Mouse (Mus musculus) testis, adult 2 months (tissue): ENCODE data around the gene Crxos. TPM values are rescaled to one million over a fixed set of nuclear protein-coding genes. Genes with fewer than 3 reads are reported as not detected.
"Not testable (repeated sequence)": the region's sequence is repeated elsewhere in the genome, so short reads cannot be mapped to it uniquely, and the experiment has no call there.

Source experiments
- H3K27ac ChIP-seq: fragments of 200-500 bp; 2 replicates; pipeline ENCODE4 v1.5.1; 2012; ENCODE audit warnings: low read depth, low read length; ENCODE audit not compliant: control insufficient read depth, insufficient read depth
- H3K27me3 ChIP-seq: fragments of 200-500 bp; 2 replicates; pipeline ENCODE4 v1.6.1; 2012; ENCODE audit warnings: mild to moderate bottlenecking, low read length, moderate library complexity; ENCODE audit not compliant: control insufficient read depth, insufficient read depth
- H3K36me3 ChIP-seq: fragments of 200-500 bp; 2 replicates; pipeline ENCODE4 v1.6.1; 2012; ENCODE audit warnings: mild to moderate bottlenecking, low read length; ENCODE audit not compliant: control insufficient read depth, insufficient read depth
- H3K4me1 ChIP-seq: fragments of 200-500 bp; 2 replicates; pipeline ENCODE4 v1.6.1; 2012; ENCODE audit warnings: low read length; ENCODE audit not compliant: control insufficient read depth, insufficient read depth
- H3K4me3 ChIP-seq: fragments of 200-500 bp; 2 replicates; pipeline ENCODE4 v1.5.1; 2012; ENCODE audit warnings: low read depth, mild to moderate bottlenecking, low read length, moderate library complexity, mixed read lengths; ENCODE audit not compliant: control insufficient read depth
- CTCF ChIP-seq: fragments of 200-500 bp; IDR thresholded peaks from 2 replicates; pipeline ENCODE4 v1.5.1; 2012; ENCODE audit warnings: low read depth, mild to moderate bottlenecking, inconsistent platforms, low read length, moderate library complexity; ENCODE audit not compliant: control insufficient read depth, insufficient read depth, insufficient replicate concordance
- POLR2A ChIP-seq: fragments of 200-500 bp; IDR thresholded peaks from 2 replicates; pipeline ENCODE4 v1.6.1; 2012; ENCODE audit warnings: low read depth, mild to moderate bottlenecking, inconsistent platforms, low read length, moderate library complexity; ENCODE audit not compliant: control insufficient read depth
- polyA plus RNA-seq: library from polyadenylated mRNA; depleted of rRNA; stranded (reverse); fragments of >200 nt; gene quantifications from 2 replicates; pipeline ENCODE4 v1.2.3, GENCODE M21; 2012

Crxos gene
- polyA plus RNA-seq, 1 experiment = not detected

DNA sequence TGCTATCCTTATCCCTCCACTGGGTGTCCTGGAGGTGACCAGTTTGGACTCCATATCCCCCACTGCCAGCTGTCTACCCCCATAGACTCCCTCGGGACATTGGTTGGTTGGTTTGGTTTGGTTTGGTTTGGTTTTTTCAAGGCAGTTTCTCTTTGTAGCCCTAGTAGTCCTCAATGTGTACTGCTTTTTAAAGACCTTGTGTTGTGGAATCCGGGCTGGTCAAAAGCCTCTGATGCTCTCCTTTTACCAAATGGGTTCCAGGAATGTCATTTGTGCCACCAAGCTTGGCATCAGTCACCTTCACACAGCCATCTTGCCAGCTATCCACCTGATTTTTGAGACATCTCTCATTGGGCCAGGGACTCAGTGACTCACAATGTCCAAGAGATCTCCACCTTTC, 32.3 kb downstream of the Crxos start:
- Histone ChIP-seq H3K27me3 (no peaks in the 10 kb centered on the region), H3K4me3 (no peak overlapping the region), H3K4me1 (peaks cover 2% of the 10 kb centered on the region; the same call in 1 of the 2 replicates), H3K27ac (no peak overlapping the region), H3K36me3 (peaks cover 1% of the 10 kb centered on the region; the same call in 1 of the 2 replicates)
- TF ChIP-seq CTCF (no peak), POLR2A (no peak)

DNA sequence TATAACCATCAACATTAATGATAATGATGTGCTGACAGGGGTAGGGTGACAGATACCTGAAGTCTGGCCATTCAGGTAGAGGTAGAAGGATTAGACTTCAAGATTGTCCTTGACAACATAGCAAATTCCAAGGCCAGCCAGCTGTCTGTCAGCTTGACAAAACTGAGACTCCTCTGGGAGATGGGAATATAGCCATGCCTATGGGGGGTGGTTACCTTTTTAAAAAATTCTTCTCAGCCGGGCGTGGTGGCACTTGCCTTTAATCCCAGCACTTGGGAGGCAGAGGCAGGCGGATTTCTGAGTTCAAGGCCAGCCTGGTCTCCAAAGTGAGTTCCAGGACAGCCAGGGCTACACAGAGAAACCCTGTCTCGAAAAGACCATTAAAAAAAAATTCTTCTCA, 33.3 kb downstream of the Crxos start:
- not testable (repeated sequence) for H3K36me3 ChIP-seq, H3K27ac ChIP-seq, H3K4me3 ChIP-seq, H3K27me3 ChIP-seq, H3K4me1 ChIP-seq

DNA sequence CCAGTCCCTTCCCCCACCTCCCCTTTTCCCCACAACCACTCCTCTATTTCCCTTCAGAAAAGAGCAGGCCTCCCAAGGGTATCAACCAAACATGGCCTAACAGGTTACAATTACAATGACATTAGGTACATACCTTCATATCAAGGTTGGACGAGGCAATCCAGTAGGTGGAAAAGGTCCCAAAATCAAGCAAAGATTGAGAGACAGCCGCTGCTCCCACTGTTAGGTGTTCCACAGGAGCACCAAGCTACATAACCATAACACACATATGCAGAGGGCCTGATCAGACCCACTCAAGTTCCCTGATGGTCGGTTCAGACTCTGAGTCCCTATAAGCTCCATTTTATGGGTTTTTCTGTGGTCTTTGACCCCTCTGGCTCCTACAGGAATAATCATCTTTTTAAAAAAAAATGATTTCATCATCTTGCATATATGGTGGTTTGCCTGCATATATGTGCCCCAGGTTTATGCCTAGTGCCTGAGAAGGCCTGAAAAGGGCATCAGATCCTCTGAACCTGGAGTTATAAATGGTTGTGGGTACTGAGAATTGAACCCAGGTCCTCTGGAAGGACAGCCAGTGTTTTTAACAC, 33.8 kb downstream of the Crxos start:
- TF ChIP-seq CTCF (no peak), POLR2A (no peak)
- Histone ChIP-seq H3K27ac (no peak overlapping the region), H3K4me3 (no peak overlapping the region), H3K27me3 (no peaks in the 10 kb centered on the region), H3K36me3 (peaks cover 1% of the 10 kb centered on the region; the same call in 1 of the 2 replicates), H3K4me1 (peaks cover 5% of the 10 kb centered on the region; the same call in 1 of the 2 replicates)

DNA sequence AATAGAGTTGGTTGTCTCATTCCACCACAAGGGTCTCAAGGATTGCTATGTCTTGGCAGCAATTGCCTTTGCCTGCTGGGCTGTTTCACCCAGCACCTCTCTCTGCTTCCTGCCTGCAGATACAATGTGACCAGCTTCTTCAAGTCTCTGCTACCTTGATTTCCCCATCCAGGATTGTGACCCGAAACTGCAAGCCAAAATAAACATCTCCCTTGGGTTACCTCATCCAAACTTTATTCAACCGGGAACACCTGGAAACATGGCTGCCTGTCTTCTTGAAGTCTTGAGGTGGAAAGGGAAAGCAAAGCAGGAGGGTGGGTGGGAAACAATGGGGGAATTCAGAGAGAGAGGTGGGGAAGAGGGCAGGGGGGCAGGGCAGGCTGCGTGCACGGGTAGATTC, 34.6 kb downstream of the Crxos start:
- TF ChIP-seq CTCF (no peak), POLR2A (no peak)
- Histone ChIP-seq H3K4me1 (peaks cover 10% of the 10 kb centered on the region), H3K27ac (no peak overlapping the region), H3K4me3 (no peak overlapping the region), H3K27me3 (no peaks in the 10 kb centered on the region), H3K36me3 (peaks cover 1% of the 10 kb centered on the region; the same call in 1 of the 2 replicates)

DNA sequence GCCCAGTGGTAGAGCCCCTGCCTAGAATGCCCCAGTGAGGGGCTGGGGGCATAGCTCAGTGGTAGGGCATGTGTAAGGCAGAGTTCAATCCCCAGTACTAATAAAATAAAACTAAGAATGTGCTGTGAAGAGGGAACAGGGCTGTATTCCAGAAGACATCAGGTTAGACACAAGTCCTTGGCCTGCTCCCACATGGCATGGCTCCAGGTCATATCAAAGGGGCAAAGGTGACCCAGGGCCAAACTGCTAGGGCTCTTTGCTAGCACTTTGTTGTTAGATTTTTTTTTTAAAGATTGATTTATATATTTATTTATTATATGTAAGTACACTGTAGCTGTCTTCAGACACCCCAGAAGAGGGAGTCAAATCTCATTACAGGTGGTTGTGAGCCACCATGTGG, 36.0 kb downstream of the Crxos start:
- peaks cover 1% of the 10 kb centered on the region; the same call in 1 of the 2 replicates for H3K36me3 ChIP-seq
- peaks cover 13% of the 10 kb centered on the region for H3K4me1 ChIP-seq
- no peak overlapping the region for H3K27ac ChIP-seq
- H3K27me3 ChIP-seq = no peaks in the 10 kb centered on the region
- no peak overlapping the region for H3K4me3 ChIP-seq
- TF ChIP-seq POLR2A = no peak
- no peak for TF ChIP-seq CTCF

DNA sequence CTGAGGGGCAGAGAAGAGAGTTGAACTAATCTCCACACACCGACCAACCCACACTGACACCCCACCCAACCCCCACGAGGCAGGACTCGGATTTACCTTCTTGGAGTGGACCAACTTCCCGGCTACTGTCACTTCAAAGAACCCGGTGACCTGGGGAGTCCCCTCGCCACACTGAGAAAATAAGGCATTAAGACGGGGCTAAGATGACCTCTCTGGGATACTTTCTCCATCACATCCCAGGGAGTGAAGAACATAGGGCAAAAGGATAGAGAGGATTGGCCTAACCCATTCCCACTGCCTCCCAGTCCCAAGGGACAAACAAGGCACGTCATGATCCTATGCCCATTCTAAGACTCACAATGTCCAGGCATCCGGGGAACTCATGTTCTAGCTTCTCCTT, 37.5 kb downstream of the Crxos start:
- TF ChIP-seq CTCF (no peak), POLR2A (no peak)

DNA sequence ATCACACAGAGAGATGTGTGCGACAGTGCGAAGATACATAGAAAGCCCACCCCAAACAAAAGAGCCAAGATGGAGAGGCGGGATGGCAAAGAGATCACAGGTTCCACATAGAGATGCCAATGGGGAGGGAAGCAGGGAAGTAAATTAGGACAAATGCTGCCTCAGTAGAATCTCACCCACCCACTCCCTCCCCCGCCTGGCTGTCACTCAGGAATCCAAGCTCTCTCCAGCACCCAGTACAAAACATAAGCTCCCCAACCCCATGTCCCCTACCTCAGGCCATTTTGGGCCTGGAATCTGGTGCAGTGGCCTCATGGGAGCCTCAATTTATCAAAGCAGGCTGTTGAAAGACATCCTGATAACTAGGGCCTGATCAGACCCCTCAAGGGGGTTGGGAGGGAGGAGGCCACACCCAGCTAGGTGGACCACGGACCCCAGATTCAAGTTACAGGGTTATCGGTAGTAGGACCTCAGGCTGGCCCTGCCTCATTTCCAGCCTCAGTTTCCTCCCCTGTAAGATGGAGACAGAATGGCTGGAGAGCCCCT, 38.3 kb downstream of the Crxos start:
- H3K27me3 ChIP-seq = no peaks in the 10 kb centered on the region
- H3K4me3 ChIP-seq = peak overlapping the region; percentile 83
- TF ChIP-seq CTCF = no peak
- TF ChIP-seq POLR2A = no peak
- peaks cover 19% of the 10 kb centered on the region for H3K4me1 ChIP-seq
- peaks cover 1% of the 10 kb centered on the region; the same call in 1 of the 2 replicates for H3K36me3 ChIP-seq
- no peak overlapping the region for H3K27ac ChIP-seq

More for the DNA sequence above, 37.5 kb downstream of the Crxos start:
- H3K4me1 ChIP-seq = peaks cover 19% of the 10 kb centered on the region
- no peaks in the 10 kb centered on the region for H3K27me3 ChIP-seq
- H3K36me3 ChIP-seq = peaks cover 1% of the 10 kb centered on the region; the same call in 1 of the 2 replicates
- no peak overlapping the region for H3K27ac ChIP-seq
- no peak overlapping the region for H3K4me3 ChIP-seq
